Mouse (Mus musculus): ENCODE results near the gene Kremen1.

Kremen1 gene

GRCm38 (mm10) chr11:5269846-5270461, 8.6 kb upstream of the Kremen1 start:
- CTCF ChIA-PET = no interaction called here

- CTCF ChIA-PET = no interaction called here
These were observed 4.4 kb upstream of the Kremen1 start for GRCm38 (mm10) chr11:5265764-5266163.

GRCm38 (mm10) chr11:5263078-5263730, 1.8 kb upstream of the Kremen1 start:
- CTCF ChIA-PET = no interaction called here

GRCm38 (mm10) chr11:5260942-5261459, 357 bp downstream of the Kremen1 start:
- CTCF ChIA-PET = interaction anchor here (1.1 kb wide), 1 partner anchor 11 kb away, joined by 3 read pairs; no protein-coding TSS in a partner anchor

GRCm38 (mm10) chr11:5259944-5260598, 1.3 kb downstream of the Kremen1 start:
- CTCF ChIA-PET = interaction anchor here (0.7 to 1.1 kb wide), 2 partner anchors 12 to 349 kb away, joined by 3 to 14 read pairs; no protein-coding TSS in a partner anchor

GRCm38 (mm10) chr11:5258036-5258435, 3.3 kb downstream of the Kremen1 start:
- CTCF ChIA-PET = no interaction called here

GRCm38 (mm10) chr11:5257151-5257862, 4.1 kb downstream of the Kremen1 start:
- CTCF ChIA-PET = no interaction called here

- CTCF ChIA-PET = no interaction called here
These were observed 5.8 kb downstream of the Kremen1 start for GRCm38 (mm10) chr11:5255509-5256014.

- CTCF ChIA-PET = no interaction called here
These were observed 7.3 kb downstream of the Kremen1 start for GRCm38 (mm10) chr11:5254016-5254415.

GRCm38 (mm10) chr11:5253528-5253927, 7.8 kb downstream of the Kremen1 start:
- CTCF ChIA-PET = no interaction called here

GRCm38 (mm10) chr11:5252727-5253126, 8.6 kb downstream of the Kremen1 start:
- CTCF ChIA-PET = no interaction called here

- CTCF ChIA-PET = no interaction called here
These were observed 10.2 kb downstream of the Kremen1 start for GRCm38 (mm10) chr11:5251112-5251511.

- CTCF ChIA-PET = interaction anchor here (0.6 kb wide), 1 partner anchor 498 kb away, joined by 3 read pairs; no protein-coding TSS in a partner anchor
These were observed 13.2 kb downstream of the Kremen1 start for GRCm38 (mm10) chr11:5248200-5248599.

- CTCF ChIA-PET = no interaction called here
These were observed 15.9 kb downstream of the Kremen1 start for GRCm38 (mm10) chr11:5245431-5245830.

GRCm38 (mm10) chr11:5244749-5245130, 16.6 kb downstream of the Kremen1 start:
- CTCF ChIA-PET = no interaction called here

- CTCF ChIA-PET = interaction anchor here (0.6 kb wide), 1 partner anchor 149 kb away, joined by 6 read pairs; no protein-coding TSS in a partner anchor
These were observed 17.3 kb downstream of the Kremen1 start for GRCm38 (mm10) chr11:5243812-5244748.

- CTCF ChIA-PET = interaction anchor here (0.6 kb wide), 1 partner anchor 148 kb away, joined by 6 read pairs; no protein-coding TSS in a partner anchor
These were observed 18.1 kb downstream of the Kremen1 start for GRCm38 (mm10) chr11:5243208-5243607.

- CTCF ChIA-PET = no interaction called here
These were observed 19.2 kb downstream of the Kremen1 start for GRCm38 (mm10) chr11:5242158-5242557.

GRCm38 (mm10) chr11:5239706-5240690, 21.4 kb downstream of the Kremen1 start:
- CTCF ChIA-PET = no interaction called here
